Comparison of ENCODE assay signal across 8 mouse cellular contexts in genomic region chr3:123371766-123372535, GRCm38 (mm10). TPM values are rescaled to one million over a fixed set of nuclear protein-coding genes. Genes with fewer than 3 reads are reported as not detected.
A peak's percentile ranks its signal among the peaks of the same experiment; 100 is the strongest.
DNase-seq lines count a peak whose midpoint lies in the region; ATAC-seq lines count a peak whose summit lies in the region.

No protein-coding gene starts in this region.

- 34% methylated on average over 11 of the region's 11 CpGs for WGBS in embryonic facial prominence, embryonic 10.5 days
- WGBS in limb, embryonic 10.5 days = 39% methylated on average over 11 of the region's 11 CpGs
- 35% methylated on average over 11 of the region's 11 CpGs for WGBS in midbrain, embryonic 13.5 days
- 23% methylated on average over 11 of the region's 11 CpGs for WGBS in stomach, embryonic 16.5 days

- ATAC-seq in granulocyte monocyte progenitor cell, adult 5-6 weeks (replicated peaks; ENCODE audit: poor library complexity, severe bottlenecking) = peak; percentile 62
- peak; percentile 80 for ATAC-seq in midbrain, embryonic 13.5 days
- ATAC-seq in stomach, embryonic 16.5 days (ENCODE audit: insufficient read depth, low FRiP score) = peak; percentile 50; the same call in 1 of the 2 replicates

- H3K27ac ChIP-seq in embryonic facial prominence, embryonic 10.5 days (replicated peaks) = no peak overlapping the region
- no peak overlapping the region for H3K27ac ChIP-seq in limb, embryonic 10.5 days
- H3K27ac ChIP-seq in midbrain, embryonic 13.5 days = no peak overlapping the region
- H3K27ac ChIP-seq in stomach, embryonic 16.5 days (ENCODE audit: low read length) = no peak overlapping the region

- no peak overlapping the region for H3K9ac ChIP-seq in midbrain, embryonic 13.5 days (replicated peaks)
- H3K9ac ChIP-seq in stomach, embryonic 16.5 days (ENCODE audit: low read length) = no peak overlapping the region

- H3K4me3 ChIP-seq in embryonic facial prominence, embryonic 10.5 days = no peak overlapping the region
- no peak overlapping the region for H3K4me3 ChIP-seq in limb, embryonic 10.5 days
- H3K4me3 ChIP-seq in midbrain, embryonic 13.5 days (replicated peaks) = no peak overlapping the region
- no peak overlapping the region for H3K4me3 ChIP-seq in stomach, embryonic 16.5 days (replicated peaks; ENCODE audit: low read length)

- H3K4me2 ChIP-seq in midbrain, embryonic 13.5 days (replicated peaks) = no peak overlapping the region
- H3K4me2 ChIP-seq in stomach, embryonic 16.5 days (ENCODE audit: low read depth, low read length) = no peak overlapping the region

- peak; percentile 11 for DNase-seq in thymus, postnatal 14 days
- DNase-seq in thymus, postnatal 25 days = no peak
- DNase-seq in embryonic facial prominence, embryonic 10.5 days (ENCODE audit: low spot score) = peak; percentile 63
- peak; percentile 61 for DNase-seq in kidney, adult 11 months
- DNase-seq in limb, embryonic 10.5 days (ENCODE audit: low spot score) = peak; percentile 73

- H3K36me3 ChIP-seq in embryonic facial prominence, embryonic 10.5 days (replicated peaks) = peaks cover 78% of the 10 kb centered on the region
- H3K36me3 ChIP-seq in limb, embryonic 10.5 days = peaks cover 78% of the 10 kb centered on the region
- peaks cover 51% of the 10 kb centered on the region for H3K36me3 ChIP-seq in midbrain, embryonic 13.5 days
- H3K36me3 ChIP-seq in stomach, embryonic 16.5 days (ENCODE audit: control insufficient read depth, insufficient read depth, low read length) = peaks cover 2% of the 10 kb centered on the region; the same call in 1 of the 2 replicates

- H3K4me1 ChIP-seq in embryonic facial prominence, embryonic 10.5 days = no peaks in the 10 kb centered on the region
- H3K4me1 ChIP-seq in limb, embryonic 10.5 days = no peaks in the 10 kb centered on the region
- H3K4me1 ChIP-seq in midbrain, embryonic 13.5 days (replicated peaks) = no peaks in the 10 kb centered on the region
- no peaks in the 10 kb centered on the region for H3K4me1 ChIP-seq in stomach, embryonic 16.5 days (ENCODE audit: control insufficient read depth, insufficient read depth, low read length)

- H3K9me3 ChIP-seq in embryonic facial prominence, embryonic 10.5 days = no peaks in the 10 kb centered on the region
- H3K9me3 ChIP-seq in limb, embryonic 10.5 days (replicated peaks) = no peaks in the 10 kb centered on the region
- H3K9me3 ChIP-seq in midbrain, embryonic 13.5 days = no peaks in the 10 kb centered on the region
- H3K9me3 ChIP-seq in stomach, embryonic 16.5 days (replicated peaks; ENCODE audit: control insufficient read depth, low read length) = no peaks in the 10 kb centered on the region

- H3K27me3 ChIP-seq in embryonic facial prominence, embryonic 10.5 days (replicated peaks; ENCODE audit: low read depth, poor library complexity, severe bottlenecking) = no peaks in the 10 kb centered on the region
- H3K27me3 ChIP-seq in limb, embryonic 10.5 days (ENCODE audit: low read depth, poor library complexity, severe bottlenecking) = no peaks in the 10 kb centered on the region
- H3K27me3 ChIP-seq in midbrain, embryonic 13.5 days = no peaks in the 10 kb centered on the region
- H3K27me3 ChIP-seq in stomach, embryonic 16.5 days (ENCODE audit: control insufficient read depth, insufficient read depth, low read length) = no peaks in the 10 kb centered on the region

RNA-seq across cellular contexts. Expression of gene Mettl14, which starts 14.0 kb away (rescaled TPM):
- polyA plus RNA-seq in embryonic facial prominence, embryonic 10.5 days (2016; fragmentation: Nextera tagmentation; extraction: Ambion mirVana) = 30.5 and 32.3 TPM in 2 replicates
- 16.6 and 24.1 TPM in 2 replicates for total RNA-seq in granulocyte monocyte progenitor cell, adult 5-6 weeks (2014; fragmentation: Nextera tagmentation)
- total RNA-seq in granulocyte monocyte progenitor cell, adult 5-6 weeks (2017) = 20.7 and 21.7 TPM in 2 replicates
- 25.4 and 30.6 TPM in 2 replicates for polyA plus RNA-seq in limb, embryonic 10.5 days (2016; fragmentation: Nextera tagmentation; extraction: Ambion mirVana)
- polyA plus RNA-seq in midbrain, embryonic 13.5 days (2015; fragmentation: Nextera tagmentation; extraction: Ambion mirVana) = 28.3 and 29.5 TPM in 2 replicates
- polyA plus RNA-seq in stomach, embryonic 16.5 days (2015; fragmentation: Nextera tagmentation; extraction: Ambion mirVana) = 24.4 and 25.0 TPM in 2 replicates
